Mouse (Mus musculus): ENCODE measurements around the gene Itgb5. TPM values are rescaled to one million over a fixed set of nuclear protein-coding genes. Genes with fewer than 3 reads are reported as not detected.

Itgb5 gene
- total and polyA plus RNA-seq, 3 experiments = 0.85 to 20.1 (median 1.8) TPM

- H3K27ac ChIP-seq (ENCODE audit: insufficient read depth, low read depth) = no peak overlapping the region
- no peaks in the 10 kb centered on the region for H3K9me3 ChIP-seq (replicated peaks; ENCODE audit: low read length)
- in situ Hi-C loops (cut with MboI; ENCODE audit: low pct_ligation_motif_present, low pct_unique_long_range_greater_than_20kb, low sequenced_read_pairs) (no loop called here), dilution Hi-C loops (cut with MboI; ENCODE audit: extremely low pct_ligation_motif_present, extremely low pct_unique_long_range_greater_than_20kb, low sequenced_read_pairs) (no loop called here)
- H3K9ac ChIP-seq (ENCODE audit: insufficient read depth, low read depth) = no peak overlapping the region
- no peak overlapping the region for H3K4me3 ChIP-seq (replicated peaks in 1 of 3; ENCODE audit: low read depth in 2 of 3, low read length in 2 of 3, poor library complexity in 1 of 3)
- H3K4me2 ChIP-seq (ENCODE audit: insufficient read depth, low read depth, poor library complexity, severe bottlenecking) = no peak overlapping the region
- H3K36me3 ChIP-seq (replicated peaks in 1 of 2; ENCODE audit: control insufficient read depth in 1 of 2, insufficient read depth in 1 of 2, low read length in 1 of 2) = no peaks in the 10 kb centered on the region
- DNase-seq (ENCODE audit: extremely low read depth) = peak; percentile 82
- H3K4me1 ChIP-seq (ENCODE audit: control insufficient read depth in 1 of 2, insufficient read depth in 2 of 2) = peaks cover 9 to 32% of the 10 kb centered on the region in 2 experiments
- H3K79me2 ChIP-seq (replicated peaks; ENCODE audit: control insufficient read depth, extremely low read depth, insufficient read depth, poor library complexity, severe bottlenecking) = no peaks in the 10 kb centered on the region
- peaks cover 15% of the 10 kb centered on the region for H3K27me3 ChIP-seq (replicated peaks)
- TF ChIP-seq SMC3 (IDR thresholded peaks at IDR 0.05; ENCODE audit: low read depth, low read length) = peak; percentile 91
- peak; percentile 94 to 95 for TF ChIP-seq CTCF (conservative IDR thresholded peaks at IDR 0.05 in 1 of 2, IDR thresholded peaks at IDR 0.05 in 1 of 2; ENCODE audit: low read depth in 2 of 2, low read length in 2 of 2)
- no peak for TF ChIP-seq ELF1 (IDR thresholded peaks at IDR 0.05; ENCODE audit: low read depth, low read length)
- TF ChIP-seq RCOR1 (conservative IDR thresholded peaks at IDR 0.05; ENCODE audit: low read depth, low read length) = no peak
- TF ChIP-seq MAZ (IDR thresholded peaks at IDR 0.05; ENCODE audit: low read depth, low read length) = no peak
- peak; percentile 69 for TF ChIP-seq ZNF384 (IDR thresholded peaks at IDR 0.05; ENCODE audit: low read depth, low read length)
- peak; percentile 54 for TF ChIP-seq RAD21 (IDR thresholded peaks at IDR 0.05; ENCODE audit: low read depth, low read length)
These were observed 166.6 kb downstream of the Itgb5 start for GRCm38 (mm10) chr16:33996030-33996429.

GRCm38 (mm10) chr16:33998011-33998410, 168.5 kb downstream of the Itgb5 start:
- Histone ChIP-seq H3K27ac (ENCODE audit: insufficient read depth, low read depth) (no peak overlapping the region), H3K4me3 (replicated peaks in 1 of 3; ENCODE audit: low read depth in 2 of 3, low read length in 2 of 3, poor library complexity in 1 of 3) (no peak overlapping the region), H3K4me1 (ENCODE audit: control insufficient read depth in 1 of 2, insufficient read depth in 2 of 2) (peaks cover 0 to 18% of the 10 kb centered on the region in 2 experiments; a peak in 2 of 4 replicates), H3K36me3 (replicated peaks in 1 of 2; ENCODE audit: control insufficient read depth in 1 of 2, insufficient read depth in 1 of 2, low read length in 1 of 2) (no peaks in the 10 kb centered on the region), H3K9me3 (replicated peaks; ENCODE audit: low read length) (no peaks in the 10 kb centered on the region), H3K27me3 (replicated peaks) (peaks cover 29% of the 10 kb centered on the region), H3K9ac (ENCODE audit: insufficient read depth, low read depth) (no peak overlapping the region), H3K79me2 (replicated peaks; ENCODE audit: control insufficient read depth, extremely low read depth, insufficient read depth, poor library complexity, severe bottlenecking) (no peaks in the 10 kb centered on the region), H3K4me2 (ENCODE audit: insufficient read depth, low read depth, poor library complexity, severe bottlenecking) (no peak overlapping the region)
- TF ChIP-seq ELF1 (IDR thresholded peaks at IDR 0.05; ENCODE audit: low read depth, low read length) = no peak
- no peak for TF ChIP-seq MXI1 (IDR thresholded peaks at IDR 0.05; ENCODE audit: low read depth, low read length)
- no peak for TF ChIP-seq KAT2A (IDR thresholded peaks at IDR 0.05; ENCODE audit: insufficient replicate concordance, low read length)
- no peak for TF ChIP-seq BHLHE40 (IDR thresholded peaks at IDR 0.05; ENCODE audit: low read depth, low read length)
- TF ChIP-seq USF1 (IDR thresholded peaks at IDR 0.05; ENCODE audit: low read depth, low read length) = no peak
- TF ChIP-seq PAX5 (IDR thresholded peaks at IDR 0.05; ENCODE audit: low read length) = no peak
- no peak for DNase-seq (ENCODE audit: extremely low read depth)
- dilution Hi-C loops (cut with MboI; ENCODE audit: extremely low pct_ligation_motif_present, extremely low pct_unique_long_range_greater_than_20kb, low sequenced_read_pairs) = no loop called here
- in situ Hi-C loops (cut with MboI; ENCODE audit: low pct_ligation_motif_present, low pct_unique_long_range_greater_than_20kb, low sequenced_read_pairs) = no loop called here

Other genes with a start within 250 kb of the Itgb5 start
- 52.3 and 77.1 TPM in 2 replicates for gene Heg1, start 145.3 kb upstream of the Itgb5 start, total RNA-seq (2012; rRNA removed)
- 33.5 and 40.8 TPM in 2 replicates for gene Heg1, start 145.3 kb upstream of the Itgb5 start, total RNA-seq (2014; rRNA removed)
- 49.2 and 67.2 TPM in 2 replicates for gene Heg1, start 145.3 kb upstream of the Itgb5 start, polyA plus RNA-seq (2012; ENCODE audit: insufficient read length, low read depth)
- gene Muc13, start 35.6 kb upstream of the Itgb5 start, total RNA-seq (2012; rRNA removed) = not detected in 2 replicates
- gene Muc13, start 35.6 kb upstream of the Itgb5 start, total RNA-seq (2014; rRNA removed) = not detected in 2 replicates
- gene Muc13, start 35.6 kb upstream of the Itgb5 start, polyA plus RNA-seq (2012; ENCODE audit: insufficient read length, low read depth) = not detected in 2 replicates
- gene Umps, start 137.4 kb downstream of the Itgb5 start, total RNA-seq (2012; rRNA removed) = 115 and 161 TPM in 2 replicates
- gene Umps, start 137.4 kb downstream of the Itgb5 start, total RNA-seq (2014; rRNA removed) = 165 and 173 TPM in 2 replicates
- gene Umps, start 137.4 kb downstream of the Itgb5 start, polyA plus RNA-seq (2012; ENCODE audit: insufficient read length, low read depth) = 155 and 161 TPM in 2 replicates

Data from CH12.LX (cell line).